Comparison of ENCODE assay signal across 8 mouse cellular contexts in genomic region chr19:5432992-5433852, GRCm38 (mm10). TPM values are rescaled to one million over a fixed set of nuclear protein-coding genes. Genes with fewer than 3 reads are reported as not detected.
DNase-seq lines count a peak whose midpoint lies in the region; ATAC-seq and TF ChIP-seq lines count a peak whose summit lies in the region.

No protein-coding gene starts in this region.

- peak overlapping the region; percentile 67 for H3K9ac ChIP-seq in heart, embryonic 16.5 days (ENCODE audit: low read length)

- H3K36me3 ChIP-seq in heart, embryonic 16.5 days (ENCODE audit: control insufficient read depth, insufficient read depth), result no peaks in the 10 kb centered on the region
- no peaks in the 10 kb centered on the region for H3K36me3 ChIP-seq in testis, adult 2 months (ENCODE audit: control insufficient read depth, insufficient read depth, low read length)

- peak; percentile 66 for ATAC-seq in heart, embryonic 16.5 days (replicated peaks; ENCODE audit: extremely low read depth, insufficient read depth, low FRiP score)
- peak; percentile 65 for ATAC-seq in megakaryocyte progenitor cell, adult 5-6 weeks (replicated peaks; ENCODE audit: poor library complexity)
- ATAC-seq in erythroid progenitor cell, adult 5-6 weeks (replicated peaks; ENCODE audit: low FRiP score, poor library complexity, severe bottlenecking), result no peak

- 7% methylated on average over 16 of the region's 16 CpGs for WGBS in heart, embryonic 16.5 days

- TF ChIP-seq CTCF in testis, adult 2 months (IDR thresholded peaks at IDR 0.05; ENCODE audit: control insufficient read depth, insufficient read depth, insufficient replicate concordance, low read depth, low read length), result no peak

- peaks cover 17% of the 10 kb centered on the region for H3K4me1 ChIP-seq in heart, embryonic 16.5 days (ENCODE audit: control insufficient read depth, insufficient read depth, low read length)
- peaks cover 6% of the 10 kb centered on the region for H3K4me1 ChIP-seq in testis, adult 2 months (ENCODE audit: control insufficient read depth, insufficient read depth, low read length)

- no peaks in the 10 kb centered on the region for H3K27me3 ChIP-seq in heart, embryonic 16.5 days (ENCODE audit: control insufficient read depth, insufficient read depth, low read length)
- H3K27me3 ChIP-seq in testis, adult 2 months (ENCODE audit: control insufficient read depth, insufficient read depth, low read length), result no peaks in the 10 kb centered on the region

- TF ChIP-seq POLR2A in testis, adult 2 months (IDR thresholded peaks at IDR 0.05; ENCODE audit: control insufficient read depth, low read depth, low read length), result no peak

- peak; percentile 97 for DNase-seq in 3T3-L1 (ENCODE audit: low read depth, low spot score)
- peak; percentile 79 for DNase-seq in MN1 (ENCODE audit: low spot score)
- DNase-seq in embryo, embryonic 11 days, result peak; percentile 66
- DNase-seq in kidney, postnatal 25 days, result peak; percentile 75 to 78

- no peaks in the 10 kb centered on the region for H3K9me3 ChIP-seq in heart, embryonic 16.5 days (replicated peaks; ENCODE audit: control insufficient read depth, low read length)

- peak overlapping the region; percentile 48 for H3K4me3 ChIP-seq in heart, embryonic 16.5 days (ENCODE audit: low read length)
- no peak overlapping the region for H3K4me3 ChIP-seq in testis, adult 2 months (ENCODE audit: control insufficient read depth, low read depth, low read length)

- H3K27ac ChIP-seq in heart, embryonic 16.5 days (ENCODE audit: low read length), result peak overlapping the region; percentile 66
- 0 out of 2 replicates have a peak overlapping the region, but pooled peaks have one; percentile 26 for H3K27ac ChIP-seq in testis, adult 2 months (ENCODE audit: control insufficient read depth, insufficient read depth, low read depth, low read length)

- H3K4me2 ChIP-seq in heart, embryonic 16.5 days (ENCODE audit: low read depth, low read length), result peak overlapping the region; percentile 75

RNA-seq across cellular contexts. Expression of gene AI837181, which starts 8.3 kb away (rescaled TPM):
- polyA plus RNA-seq in heart, embryonic 16.5 days (2015; fragmentation: Nextera tagmentation; extraction: Ambion mirVana), result 34.6 and 41.8 TPM in 2 replicates
- total RNA-seq in megakaryocyte progenitor cell, adult 5-6 weeks (2015), result 18.4 and 18.6 TPM in 2 replicates
- 8.6 and 11.9 TPM in 2 replicates for total RNA-seq in megakaryocyte progenitor cell, adult 5-6 weeks (2017)
- 82.3 and 88.1 TPM in 2 replicates for polyA plus RNA-seq in testis, adult 2 months (2012; rRNA removed)
- total RNA-seq in erythroid progenitor cell, adult 5-6 weeks (2015; ENCODE audit: low replicate concordance), result 11.7 and 16.2 TPM in 2 replicates
- total RNA-seq in erythroid progenitor cell, adult 5-6 weeks (2017; ENCODE audit: low replicate concordance), result 1.9 and 13.7 TPM in 2 replicates

RNA-seq across cellular contexts. Expression of gene Drap1, which starts 8.4 kb away (rescaled TPM):
- polyA plus RNA-seq in heart, embryonic 16.5 days (2015; fragmentation: Nextera tagmentation; extraction: Ambion mirVana), result 219 and 232 TPM in 2 replicates
- total RNA-seq in megakaryocyte progenitor cell, adult 5-6 weeks (2015), result 120 and 142 TPM in 2 replicates
- 105 and 109 TPM in 2 replicates for total RNA-seq in megakaryocyte progenitor cell, adult 5-6 weeks (2017)
- polyA plus RNA-seq in testis, adult 2 months (2012; rRNA removed), result 290 and 345 TPM in 2 replicates
- 22.3 and 31.0 TPM in 2 replicates for total RNA-seq in erythroid progenitor cell, adult 5-6 weeks (2015; ENCODE audit: low replicate concordance)
- total RNA-seq in erythroid progenitor cell, adult 5-6 weeks (2017; ENCODE audit: low replicate concordance), result 8.3 and 25.4 TPM in 2 replicates

RNA-seq across cellular contexts. Expression of gene Fosl1, which starts 14.1 kb away (rescaled TPM):
- 0.16 TPM in 1 of 2 replicates, not detected in the other for polyA plus RNA-seq in heart, embryonic 16.5 days (2015; fragmentation: Nextera tagmentation; extraction: Ambion mirVana)
- 0.47 and 0.98 TPM in 2 replicates for total RNA-seq in megakaryocyte progenitor cell, adult 5-6 weeks (2015)
- total RNA-seq in megakaryocyte progenitor cell, adult 5-6 weeks (2017), result 1.2 TPM in 1 of 2 replicates, not detected in the other
- 3.2 TPM in 2 replicates for polyA plus RNA-seq in testis, adult 2 months (2012; rRNA removed)
- not detected in 2 replicates for total RNA-seq in erythroid progenitor cell, adult 5-6 weeks (2015; ENCODE audit: low replicate concordance)
- total RNA-seq in erythroid progenitor cell, adult 5-6 weeks (2017; ENCODE audit: low replicate concordance), result not detected in 2 replicates

RNA-seq across cellular contexts. Expression of gene Ccdc85b, which starts 24.5 kb away (rescaled TPM):
- 7.6 and 8.0 TPM in 2 replicates for polyA plus RNA-seq in heart, embryonic 16.5 days (2015; fragmentation: Nextera tagmentation; extraction: Ambion mirVana)
- total RNA-seq in megakaryocyte progenitor cell, adult 5-6 weeks (2015), result 0.99 and 1.2 TPM in 2 replicates
- 2.5 and 3.0 TPM in 2 replicates for total RNA-seq in megakaryocyte progenitor cell, adult 5-6 weeks (2017)
- polyA plus RNA-seq in testis, adult 2 months (2012; rRNA removed), result 0.65 and 0.89 TPM in 2 replicates
- not detected in 2 replicates for total RNA-seq in erythroid progenitor cell, adult 5-6 weeks (2015; ENCODE audit: low replicate concordance)
- 1.2 TPM in 1 of 2 replicates, not detected in the other for total RNA-seq in erythroid progenitor cell, adult 5-6 weeks (2017; ENCODE audit: low replicate concordance)

RNA-seq across cellular contexts. Expression of gene Fibp, which starts 27.2 kb away (rescaled TPM):
- polyA plus RNA-seq in heart, embryonic 16.5 days (2015; fragmentation: Nextera tagmentation; extraction: Ambion mirVana), result 108 TPM in 2 replicates
- 50.2 and 73.5 TPM in 2 replicates for total RNA-seq in megakaryocyte progenitor cell, adult 5-6 weeks (2015)
- total RNA-seq in megakaryocyte progenitor cell, adult 5-6 weeks (2017), result 107 and 197 TPM in 2 replicates
- 70.0 and 71.3 TPM in 2 replicates for polyA plus RNA-seq in testis, adult 2 months (2012; rRNA removed)
- total RNA-seq in erythroid progenitor cell, adult 5-6 weeks (2015; ENCODE audit: low replicate concordance), result 11.5 and 21.8 TPM in 2 replicates
- total RNA-seq in erythroid progenitor cell, adult 5-6 weeks (2017; ENCODE audit: low replicate concordance), result 29.0 and 32.5 TPM in 2 replicates
